Mouse (Mus musculus): Measurements from ENCODE around the gene Trappc11. TPM values are rescaled to one million over a fixed set of nuclear protein-coding genes. Genes with fewer than 3 reads are reported as not detected.
A peak's percentile ranks its signal among the peaks of the same experiment; 100 is the strongest.

Trappc11 gene
- total and polyA plus RNA-seq, 2 experiments from 2014 or later = 26.0 to 48.7 TPM

DNA sequence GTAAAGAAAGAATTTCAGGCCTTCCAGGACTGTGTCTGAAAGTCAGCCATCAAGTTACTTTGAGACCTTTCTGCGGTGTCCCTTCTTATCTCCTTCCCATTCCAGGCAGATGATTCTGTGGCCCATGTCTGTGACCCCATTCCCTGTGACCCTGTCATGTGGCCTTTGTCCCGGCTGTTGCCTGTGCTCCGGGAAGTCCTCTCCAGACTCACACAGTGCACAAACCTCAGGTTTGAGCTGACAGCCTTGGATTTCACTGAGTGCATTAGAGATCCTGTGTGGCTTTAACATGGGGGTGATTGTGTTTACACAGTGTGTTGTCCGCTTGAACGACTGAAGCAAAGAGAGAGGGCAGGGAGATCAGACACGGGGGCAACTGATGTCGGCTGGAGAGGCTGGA is 25.0 kb upstream of the Trappc11 start:
- 58% methylated on average over 7 of the region's 7 CpGs for WGBS
- no peaks in the 10 kb centered on the region for H3K9me3 ChIP-seq (ENCODE audit: low read length)
- ATAC-seq = no peak

DNA sequence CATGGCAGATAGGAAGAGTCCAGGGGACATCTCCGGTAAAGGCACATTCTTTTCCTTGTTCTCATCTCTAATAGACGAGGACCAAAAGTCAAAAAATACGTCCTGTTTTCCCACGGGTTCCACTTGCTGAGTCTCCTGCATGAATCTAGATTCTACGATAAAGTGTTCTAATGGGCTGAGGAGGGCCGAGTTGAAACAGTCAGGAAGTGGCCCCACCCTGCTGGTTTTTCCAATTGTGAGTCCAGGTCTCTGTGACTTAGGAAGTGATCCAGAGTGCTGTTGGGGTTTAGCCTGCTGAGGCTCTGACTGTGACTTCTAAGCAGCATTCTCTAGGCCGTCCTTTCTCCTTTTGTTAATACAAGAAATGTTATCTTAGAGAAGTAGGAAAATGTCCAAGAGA is 23.2 kb upstream of the Trappc11 start:
- Histone ChIP-seq H3K4me1 (ENCODE audit: insufficient read depth) (no peaks in the 10 kb centered on the region), H3K9me3 (ENCODE audit: low read length) (no peaks in the 10 kb centered on the region), H3K36me3 (ENCODE audit: insufficient read depth) (peaks cover 8% of the 10 kb centered on the region), H3K27ac (ENCODE audit: low read depth, low read length) (no peak overlapping the region), H3K4me2 (ENCODE audit: low read depth) (no peak overlapping the region), H3K4me3 (ENCODE audit: low read depth, low read length) (no peak overlapping the region), H3K9ac (no peak overlapping the region), H3K27me3 (ENCODE audit: insufficient read depth, low read length) (no peaks in the 10 kb centered on the region)
- WGBS = 87% methylated on average over 7 of the region's 7 CpGs
- TF ChIP-seq CTCF (IDR thresholded peaks at IDR 0.05; ENCODE audit: low read depth) = no peak
- no peak for ATAC-seq
- no peak for DNase-seq

More for the DNA sequence above, 25.0 kb upstream of the Trappc11 start:
- no peak overlapping the region for H3K4me3 ChIP-seq (ENCODE audit: low read depth, low read length)
- no peak for TF ChIP-seq CTCF (IDR thresholded peaks at IDR 0.05; ENCODE audit: low read depth)
- no peaks in the 10 kb centered on the region for H3K4me1 ChIP-seq (ENCODE audit: insufficient read depth)
- H3K9ac ChIP-seq = no peak overlapping the region
- DNase-seq = no peak
- H3K27ac ChIP-seq (ENCODE audit: low read depth, low read length) = no peak overlapping the region
- H3K27me3 ChIP-seq (ENCODE audit: insufficient read depth, low read length) = no peaks in the 10 kb centered on the region
- no peak overlapping the region for H3K4me2 ChIP-seq (ENCODE audit: low read depth)
- H3K36me3 ChIP-seq (ENCODE audit: insufficient read depth) = peaks cover 2% of the 10 kb centered on the region; the same call in 1 of the 2 replicates

DNA sequence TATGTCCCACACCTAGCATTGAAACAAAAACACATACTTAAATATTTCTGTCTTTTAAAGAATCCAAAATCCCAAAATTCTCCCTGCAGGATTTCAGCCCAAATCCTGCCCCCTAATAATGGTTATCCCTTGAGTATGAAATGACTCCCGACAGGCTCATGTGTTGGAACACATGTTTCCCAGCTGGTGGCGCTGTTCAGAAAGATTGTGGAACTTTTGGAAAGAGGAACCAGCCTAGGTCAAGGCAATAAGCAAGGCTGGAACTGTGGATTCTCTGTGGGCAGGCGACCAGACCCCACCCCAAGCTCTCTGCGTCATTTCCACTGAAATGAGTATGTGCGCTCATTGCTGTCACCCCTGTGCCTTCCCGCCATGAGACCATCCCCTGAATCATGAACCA is 20.3 kb upstream of the Trappc11 start:
- H3K9me3 ChIP-seq (ENCODE audit: low read length) = no peaks in the 10 kb centered on the region
- no peak overlapping the region for H3K27ac ChIP-seq (ENCODE audit: low read depth, low read length)
- DNase-seq (no peak), ATAC-seq (no peak)
- no peak overlapping the region for H3K4me2 ChIP-seq (ENCODE audit: low read depth)
- WGBS = 86% methylated on average over 6 of the region's 6 CpGs
- no peak overlapping the region for H3K9ac ChIP-seq
- peaks cover 32% of the 10 kb centered on the region for H3K36me3 ChIP-seq (ENCODE audit: insufficient read depth)
- TF ChIP-seq CTCF (IDR thresholded peaks at IDR 0.05; ENCODE audit: low read depth) = peak; percentile 40
- no peaks in the 10 kb centered on the region for H3K27me3 ChIP-seq (ENCODE audit: insufficient read depth, low read length)
- no peak overlapping the region for H3K4me3 ChIP-seq (ENCODE audit: low read depth, low read length)
- no peaks in the 10 kb centered on the region for H3K4me1 ChIP-seq (ENCODE audit: insufficient read depth)

DNA sequence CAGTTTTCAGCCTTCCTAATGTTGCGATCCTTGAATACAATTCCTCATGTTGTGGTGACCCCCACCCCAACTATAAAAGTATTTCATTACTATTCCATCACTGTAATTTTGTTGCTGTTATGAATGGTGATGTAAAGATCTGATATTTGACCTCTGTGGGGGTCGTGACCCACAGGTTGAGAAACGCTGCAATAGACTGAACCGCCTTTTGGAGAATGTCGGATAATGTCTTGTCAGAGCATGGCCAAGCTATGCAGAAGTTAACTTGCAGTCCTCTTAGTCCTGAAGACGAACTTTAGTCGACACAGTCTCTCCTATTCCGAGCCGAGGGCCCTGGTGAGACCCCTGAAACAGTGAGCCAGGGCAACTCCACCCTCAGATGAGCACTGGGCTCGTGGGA is 13.8 kb upstream of the Trappc11 start:
- no peak overlapping the region for H3K27ac ChIP-seq (ENCODE audit: low read depth, low read length)
- DNase-seq = no peak
- 97% methylated on average over 10 of the region's 10 CpGs for WGBS
- TF ChIP-seq CTCF (IDR thresholded peaks at IDR 0.05; ENCODE audit: low read depth) = no peak
- peaks cover 77% of the 10 kb centered on the region for H3K36me3 ChIP-seq (ENCODE audit: insufficient read depth)
- no peak for ATAC-seq
- H3K4me1 ChIP-seq (ENCODE audit: insufficient read depth) = no peaks in the 10 kb centered on the region
- no peaks in the 10 kb centered on the region for H3K9me3 ChIP-seq (ENCODE audit: low read length)
- H3K9ac ChIP-seq = no peak overlapping the region
- no peaks in the 10 kb centered on the region for H3K27me3 ChIP-seq (ENCODE audit: insufficient read depth, low read length)
- no peak overlapping the region for H3K4me3 ChIP-seq (ENCODE audit: low read depth, low read length)
- no peak overlapping the region for H3K4me2 ChIP-seq (ENCODE audit: low read depth)

DNA sequence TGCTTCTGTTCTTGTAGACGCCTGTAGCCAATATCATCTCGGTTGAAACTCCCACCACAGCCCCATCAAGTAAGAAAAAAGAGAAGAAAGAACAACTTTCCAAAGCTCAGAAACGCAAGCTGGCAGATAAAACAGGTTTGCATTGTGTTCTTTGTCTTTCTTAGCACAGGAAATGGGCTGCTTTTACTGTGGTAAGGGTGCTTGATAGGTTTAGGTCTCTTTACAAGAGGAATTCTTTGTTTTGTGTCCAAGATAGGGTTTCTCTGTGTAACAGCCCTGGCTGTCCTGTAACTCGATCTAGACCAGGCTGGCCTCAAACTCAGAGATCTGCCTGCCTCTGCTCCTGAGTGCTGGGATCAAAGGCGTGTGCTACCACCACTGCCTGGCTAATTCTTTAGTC is 10.8 kb upstream of the Trappc11 start:
- H3K4me2 ChIP-seq (ENCODE audit: low read depth) = no peak overlapping the region
- 93% methylated on average over 5 of the region's 5 CpGs for WGBS
- no peak overlapping the region for H3K27ac ChIP-seq (ENCODE audit: low read depth, low read length)
- H3K36me3 ChIP-seq (ENCODE audit: insufficient read depth) = peaks cover 68% of the 10 kb centered on the region
- no peak for TF ChIP-seq CTCF (IDR thresholded peaks at IDR 0.05; ENCODE audit: low read depth)
- H3K9me3 ChIP-seq (ENCODE audit: low read length) = no peaks in the 10 kb centered on the region
- ATAC-seq = no peak
- no peak overlapping the region for H3K4me3 ChIP-seq (ENCODE audit: low read depth, low read length)
- DNase-seq = no peak
- no peaks in the 10 kb centered on the region for H3K4me1 ChIP-seq (ENCODE audit: insufficient read depth)
- no peak overlapping the region for H3K9ac ChIP-seq
- no peaks in the 10 kb centered on the region for H3K27me3 ChIP-seq (ENCODE audit: insufficient read depth, low read length)

DNA sequence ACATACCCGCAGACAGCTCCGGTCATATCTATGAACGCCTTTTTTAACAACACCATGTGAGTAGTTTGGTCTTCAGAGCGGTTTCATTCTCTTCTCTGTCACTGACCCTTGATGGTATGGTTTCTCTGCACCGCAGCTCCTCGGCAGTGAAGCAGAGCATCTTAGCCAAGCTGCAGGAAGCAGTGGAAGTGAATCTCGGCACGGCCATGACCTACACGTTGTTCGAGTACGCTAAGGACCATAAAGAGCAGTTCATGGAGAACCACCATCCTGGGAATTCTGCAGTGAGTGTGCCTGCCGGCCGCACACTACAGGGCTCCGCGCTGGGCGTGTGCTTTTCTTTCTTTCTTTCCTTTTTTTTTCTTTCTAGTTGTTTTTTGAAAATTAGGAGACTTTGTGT is 9.5 kb upstream of the Trappc11 start:
- DNase-seq (no peak), ATAC-seq (no peak)
- Histone ChIP-seq H3K9ac (no peak overlapping the region), H3K36me3 (ENCODE audit: insufficient read depth) (peaks cover 54% of the 10 kb centered on the region), H3K4me2 (ENCODE audit: low read depth) (no peak overlapping the region), H3K4me3 (ENCODE audit: low read depth, low read length) (no peak overlapping the region), H3K27me3 (ENCODE audit: insufficient read depth, low read length) (no peaks in the 10 kb centered on the region), H3K4me1 (ENCODE audit: insufficient read depth) (no peaks in the 10 kb centered on the region), H3K27ac (ENCODE audit: low read depth, low read length) (no peak overlapping the region), H3K9me3 (ENCODE audit: low read length) (no peaks in the 10 kb centered on the region)
- 96% methylated on average over 16 of the region's 16 CpGs for WGBS
- no peak for TF ChIP-seq CTCF (IDR thresholded peaks at IDR 0.05; ENCODE audit: low read depth)

DNA sequence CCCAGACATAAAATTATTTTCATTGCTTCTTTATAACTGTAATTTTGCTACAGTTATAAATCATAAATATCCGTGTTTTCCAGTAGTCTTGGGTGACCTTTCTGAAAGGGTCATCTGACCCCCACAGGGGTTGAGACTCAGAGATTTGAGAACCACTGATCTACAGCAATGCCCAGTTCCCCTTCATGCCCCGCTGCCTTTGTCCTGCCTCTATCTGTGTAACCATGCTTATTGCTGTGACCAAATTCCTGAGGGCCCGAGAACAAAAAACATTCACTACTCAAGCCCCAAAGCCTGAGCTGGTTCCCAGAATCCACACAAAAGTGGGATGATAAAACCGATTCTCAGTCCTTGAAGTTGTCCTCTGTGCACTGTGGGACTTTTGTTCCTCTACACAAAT is 5.1 kb upstream of the Trappc11 start:
- TF ChIP-seq CTCF (IDR thresholded peaks at IDR 0.05; ENCODE audit: low read depth) = no peak
- peaks cover 18% of the 10 kb centered on the region for H3K36me3 ChIP-seq (ENCODE audit: insufficient read depth)
- no peak overlapping the region for H3K4me2 ChIP-seq (ENCODE audit: low read depth)
- DNase-seq = no peak
- no peaks in the 10 kb centered on the region for H3K27me3 ChIP-seq (ENCODE audit: insufficient read depth, low read length)
- H3K4me3 ChIP-seq (ENCODE audit: low read depth, low read length) = no peak overlapping the region
- peaks cover 8% of the 10 kb centered on the region for H3K4me1 ChIP-seq (ENCODE audit: insufficient read depth)
- WGBS = 68% methylated on average over 4 of the region's 4 CpGs
- no peak overlapping the region for H3K9ac ChIP-seq
- ATAC-seq = no peak
- no peaks in the 10 kb centered on the region for H3K9me3 ChIP-seq (ENCODE audit: low read length)
- H3K27ac ChIP-seq (ENCODE audit: low read depth, low read length) = no peak overlapping the region

DNA sequence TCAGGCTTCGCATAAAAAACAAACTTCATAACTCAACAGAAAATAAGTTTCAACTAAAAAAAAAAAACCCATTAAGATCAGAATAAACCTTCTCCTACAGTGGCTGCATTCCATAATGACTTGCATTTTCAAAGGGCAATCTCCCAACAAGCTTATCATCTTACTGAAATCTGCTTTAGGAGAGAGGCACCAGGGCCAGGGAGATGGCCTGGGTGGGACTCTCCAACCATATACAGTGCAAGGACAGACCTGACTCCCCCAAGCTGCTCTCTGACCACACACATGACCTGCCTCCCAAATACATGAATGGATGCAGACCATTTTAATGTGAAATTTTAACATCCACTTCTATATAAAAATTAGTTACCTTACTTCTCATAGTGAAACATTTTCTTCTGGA is 5.2 kb downstream of the Trappc11 start:
- no peak overlapping the region for H3K4me2 ChIP-seq (ENCODE audit: low read depth)
- H3K27me3 ChIP-seq (ENCODE audit: insufficient read depth, low read length) = no peaks in the 10 kb centered on the region
- no peaks in the 10 kb centered on the region for H3K9me3 ChIP-seq (ENCODE audit: low read length)
- H3K4me1 ChIP-seq (ENCODE audit: insufficient read depth) = no peaks in the 10 kb centered on the region
- TF ChIP-seq CTCF (IDR thresholded peaks at IDR 0.05; ENCODE audit: low read depth) = no peak
- no peak overlapping the region for H3K4me3 ChIP-seq (ENCODE audit: low read depth, low read length)
- ATAC-seq = no peak
- WGBS = 92% methylated on average over 1 of the region's 1 CpGs
- H3K27ac ChIP-seq (ENCODE audit: low read depth, low read length) = no peak overlapping the region
- DNase-seq = no peak
- H3K9ac ChIP-seq = no peak overlapping the region
- peaks cover 38% of the 10 kb centered on the region for H3K36me3 ChIP-seq (ENCODE audit: insufficient read depth)
